Mouse (Mus musculus): Measurements from ENCODE around the gene Fcrla.

DNA sequence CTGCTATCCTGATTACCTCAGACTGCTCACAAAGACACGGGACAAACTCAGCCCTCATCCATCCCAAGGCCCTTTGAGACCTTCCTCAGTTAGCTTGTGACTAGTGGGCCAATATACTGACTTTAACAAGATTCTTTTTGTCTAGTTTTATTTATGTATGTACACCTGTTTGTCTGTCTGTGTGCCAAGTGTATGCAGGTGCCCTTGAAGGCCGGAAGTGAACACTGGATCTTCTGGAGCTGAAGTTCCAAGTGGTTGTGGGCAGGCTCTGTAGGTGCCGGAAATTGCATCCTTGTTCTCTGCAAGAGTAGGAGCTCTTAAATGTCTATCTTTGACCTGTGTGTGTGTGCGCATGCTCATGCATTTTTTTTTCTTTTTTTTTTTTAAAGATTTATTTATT lies 1.9 kb upstream of the Fcrla start:
- TF ChIP-seq CTCF (IDR thresholded peaks at IDR 0.05; ENCODE audit: control insufficient read depth, insufficient read depth, insufficient read length) (no peak), MAX (IDR thresholded peaks at IDR 0.05) (no peak)
